Mouse (Mus musculus) stomach, postnatal 0 days (tissue): ENCODE measurements around the gene Hcls1. TPM values are rescaled to one million over a fixed set of nuclear protein-coding genes. Genes with fewer than 3 reads are reported as not detected.

Experiments used
- ATAC-seq: fragments of 200-750 bp; cut with Nextera tagmentation; 2 replicates; pipeline ENCODE4 v1.8.0; 2017; ENCODE audit not compliant: low FRiP score, low TSS enrichment
- DNase-seq: peaks from one replicate; pipeline ENCODE4 v3.0.0-alpha.2; 2016; ENCODE audit warnings: low spot score
- H3K27ac ChIP-seq: fragments of 300-500 bp; sonication (generic); replicated peaks from 2 replicates; pipeline ENCODE4 v1.5.1; 2014; ENCODE audit warnings: mild to moderate bottlenecking, control low read depth
- H3K27me3 ChIP-seq: fragments of 300-500 bp; sonication (generic); 2 replicates; pipeline ENCODE4 v1.6.1; 2014; ENCODE audit warnings: low read length; ENCODE audit not compliant: control insufficient read depth, insufficient read depth
- H3K36me3 ChIP-seq: fragments of 300-500 bp; sonication (generic); 2 replicates; pipeline ENCODE4 v1.6.1; 2014; ENCODE audit warnings: low read length, mixed read lengths; ENCODE audit not compliant: control insufficient read depth, insufficient read depth
- H3K4me1 ChIP-seq: fragments of 300-500 bp; sonication (generic); replicated peaks from 2 replicates; pipeline ENCODE4 v1.6.1; 2014; ENCODE audit warnings: antibody characterized with exemption; ENCODE audit not compliant: control insufficient read depth, insufficient read depth
- H3K4me2 ChIP-seq: fragments of 300-500 bp; sonication (generic); replicated peaks from 2 replicates; pipeline ENCODE4 v1.6.1; 2014; ENCODE audit warnings: low read depth, mild to moderate bottlenecking, control low read depth, moderate library complexity
- H3K4me3 ChIP-seq: fragments of 300-500 bp; sonication (generic); 2 replicates; pipeline ENCODE4 v1.5.1; 2014; ENCODE audit warnings: low read depth, low read length, control low read depth
- H3K9ac ChIP-seq: fragments of 300-500 bp; sonication (generic); 2 replicates; pipeline ENCODE4 v1.6.1; 2014; ENCODE audit warnings: mild to moderate bottlenecking, low read length, control low read depth, mixed read lengths
- H3K9me3 ChIP-seq: fragments of 300-500 bp; sonication (generic); 2 replicates; pipeline ENCODE4 v1.6.1; 2016; ENCODE audit warnings: low read length; ENCODE audit not compliant: control insufficient read depth
- CTCF ChIP-seq: IDR thresholded peaks from 2 replicates; pipeline ENCODE4 v1.5.1; 2016; ENCODE audit warnings: antibody characterized with exemption, low read depth, mild to moderate bottlenecking, moderate library complexity
- EP300 ChIP-seq: optimal IDR thresholded peaks from 2 replicates; pipeline ENCODE3; 2016; ENCODE audit warnings: antibody characterized with exemption
- WGBS: fragments of 180-500 bp; shearing (Covaris S2); extraction: QIAGEN DNeasy Blood & Tissue Kit; methylation state at CpG from one replicate; pipeline ENCODE4 v1.1.7; 2014; 5-methylcytosine and 5-hydroxymethylcytosine counted together
- polyA plus RNA-seq: library from polyadenylated mRNA; unstranded; fragments of >200 nt; fragmentation: Nextera tagmentation; extraction: Ambion mirVana; gene quantifications from 2 replicates; pipeline ENCODE4 v1.2.1, GENCODE M21; 2015

Gene Hcls1
- polyA plus RNA-seq, 1 experiment from 2014 or later: 3.7 TPM

- TF ChIP-seq CTCF (no peak), EP300 (no peak)
- Histone ChIP-seq H3K27ac (no peak overlapping the region), H3K4me2 (no peak overlapping the region), H3K4me1 (no peaks in the 10 kb centered on the region), H3K9me3 (no peaks in the 10 kb centered on the region), H3K9ac (no peak overlapping the region), H3K36me3 (no peaks in the 10 kb centered on the region), H3K4me3 (no peak overlapping the region), H3K27me3 (no peaks in the 10 kb centered on the region)
- ATAC-seq: no peak
- no peak for DNase-seq
- WGBS: 56% methylated on average over 4 of the region's 4 CpGs
These were observed 16.2 kb downstream of the Hcls1 start for GRCm38 (mm10) chr16:36951029-36951428.

- Histone ChIP-seq H3K9me3 (no peaks in the 10 kb centered on the region), H3K27ac (no peak overlapping the region), H3K9ac (no peak overlapping the region), H3K27me3 (no peaks in the 10 kb centered on the region), H3K36me3 (no peaks in the 10 kb centered on the region), H3K4me1 (no peaks in the 10 kb centered on the region), H3K4me3 (no peak overlapping the region), H3K4me2 (no peak overlapping the region)
- 61% methylated on average over 11 of the region's 11 CpGs for WGBS
- TF ChIP-seq EP300: no peak
- no peak for TF ChIP-seq CTCF
- no peak for ATAC-seq
- DNase-seq: no peak
These were observed 20.3 kb downstream of the Hcls1 start for GRCm38 (mm10) chr16:36955106-36955505.

GRCm38 (mm10) chr16:36963415-36963814 is 28.6 kb downstream of the Hcls1 start:
- TF ChIP-seq EP300 (no peak), CTCF (no peak)
- no peak overlapping the region for H3K4me2 ChIP-seq
- ATAC-seq: no peak
- no peaks in the 10 kb centered on the region for H3K9me3 ChIP-seq
- H3K4me1 ChIP-seq: no peaks in the 10 kb centered on the region
- H3K27me3 ChIP-seq: no peaks in the 10 kb centered on the region
- no peak overlapping the region for H3K27ac ChIP-seq
- 81% methylated on average over 4 of the region's 4 CpGs for WGBS
- no peak overlapping the region for H3K9ac ChIP-seq
- DNase-seq: no peak
- H3K36me3 ChIP-seq: no peaks in the 10 kb centered on the region
- no peak overlapping the region for H3K4me3 ChIP-seq

- 85% methylated on average over 2 of the region's 2 CpGs for WGBS
- Histone ChIP-seq H3K27me3 (no peaks in the 10 kb centered on the region), H3K27ac (no peak overlapping the region), H3K9me3 (no peaks in the 10 kb centered on the region), H3K4me3 (no peak overlapping the region), H3K4me1 (no peaks in the 10 kb centered on the region), H3K9ac (no peak overlapping the region), H3K36me3 (no peaks in the 10 kb centered on the region), H3K4me2 (no peak overlapping the region)
- no peak for TF ChIP-seq EP300
- no peak for TF ChIP-seq CTCF
- DNase-seq (no peak), ATAC-seq (no peak)
These were observed 44.3 kb downstream of the Hcls1 start for GRCm38 (mm10) chr16:36979127-36979526.

GRCm38 (mm10) chr16:36983796-36984195 is 49.0 kb downstream of the Hcls1 start:
- H3K9ac ChIP-seq: no peak overlapping the region
- no peaks in the 10 kb centered on the region for H3K36me3 ChIP-seq
- H3K4me1 ChIP-seq: no peaks in the 10 kb centered on the region
- no peaks in the 10 kb centered on the region for H3K27me3 ChIP-seq
- no peak overlapping the region for H3K4me2 ChIP-seq
- 70% methylated on average over 1 of the region's 1 CpGs for WGBS
- H3K9me3 ChIP-seq: no peaks in the 10 kb centered on the region
- ATAC-seq (no peak), DNase-seq (no peak)
- H3K27ac ChIP-seq: no peak overlapping the region
- TF ChIP-seq CTCF (no peak), EP300 (no peak)
- no peak overlapping the region for H3K4me3 ChIP-seq

GRCm38 (mm10) chr16:36985636-36986042 is 50.9 kb downstream of the Hcls1 start:
- WGBS: 63% methylated on average over 5 of the region's 5 CpGs
- ATAC-seq (no peak), DNase-seq (no peak)
- Histone ChIP-seq H3K4me3 (no peak overlapping the region), H3K9me3 (no peaks in the 10 kb centered on the region), H3K27ac (no peak overlapping the region), H3K4me1 (no peaks in the 10 kb centered on the region), H3K36me3 (no peaks in the 10 kb centered on the region), H3K4me2 (no peak overlapping the region), H3K9ac (no peak overlapping the region), H3K27me3 (no peaks in the 10 kb centered on the region)
- no peak for TF ChIP-seq CTCF
- no peak for TF ChIP-seq EP300
